Mouse (Mus musculus): ENCODE measurements around the gene Arl5a.

Arl5a gene

DNA sequence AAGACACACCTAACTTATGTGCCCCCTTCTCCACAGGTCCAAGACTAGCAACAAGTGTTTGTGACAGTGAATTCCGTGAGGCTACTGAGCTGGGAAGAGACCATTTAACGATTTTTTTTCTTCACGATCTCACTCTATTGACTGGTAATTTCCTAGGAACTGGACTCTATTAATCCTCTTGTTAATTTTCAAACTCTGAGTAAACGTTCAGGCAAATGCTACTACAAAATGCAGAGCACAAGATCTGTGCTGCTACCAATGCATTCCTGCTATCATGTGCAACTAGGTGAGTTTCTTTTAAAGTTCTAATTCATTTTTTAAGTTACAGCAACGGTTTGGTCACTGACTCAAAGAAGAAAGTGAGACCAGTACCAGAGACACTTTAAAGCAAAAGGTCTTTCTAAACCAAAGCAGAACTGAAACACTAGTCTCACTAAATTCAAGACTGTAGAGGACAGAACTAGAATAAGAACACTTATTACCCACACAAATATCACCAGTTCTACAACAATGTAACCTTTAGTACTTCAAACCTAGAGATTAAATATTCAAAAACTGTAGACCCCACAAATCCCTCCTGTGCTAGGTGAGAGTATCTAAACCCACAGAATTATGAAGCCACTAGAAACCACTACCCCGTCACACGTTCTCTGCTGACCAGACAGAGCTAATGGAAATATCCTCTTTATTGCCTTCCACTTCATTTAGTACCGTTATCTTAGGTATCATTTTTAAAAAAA is 1.7 kb downstream of the Arl5a start:
- DNase-seq (ENCODE audit: low spot score) = no peak

DNA sequence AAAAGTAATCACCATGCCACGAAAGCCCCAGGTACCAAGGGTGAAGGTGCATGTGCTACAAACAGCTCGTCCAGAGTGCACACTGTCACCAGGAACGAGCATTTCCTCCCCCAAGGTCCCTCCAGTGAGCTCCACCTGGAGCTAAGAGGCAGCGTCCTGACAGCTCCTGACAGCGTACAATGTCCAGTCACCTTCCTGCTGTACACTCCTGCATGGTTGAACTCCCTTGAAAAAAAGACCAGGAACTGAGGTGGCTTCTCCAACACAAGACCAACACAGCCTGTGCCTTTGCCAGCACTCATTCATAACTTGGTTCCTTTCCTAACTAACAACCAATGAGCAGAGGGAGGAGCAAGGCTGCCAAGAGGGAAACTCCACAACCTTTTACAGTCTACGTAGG is 3.5 kb downstream of the Arl5a start:
- no peak for DNase-seq (ENCODE audit: low spot score)

DNA sequence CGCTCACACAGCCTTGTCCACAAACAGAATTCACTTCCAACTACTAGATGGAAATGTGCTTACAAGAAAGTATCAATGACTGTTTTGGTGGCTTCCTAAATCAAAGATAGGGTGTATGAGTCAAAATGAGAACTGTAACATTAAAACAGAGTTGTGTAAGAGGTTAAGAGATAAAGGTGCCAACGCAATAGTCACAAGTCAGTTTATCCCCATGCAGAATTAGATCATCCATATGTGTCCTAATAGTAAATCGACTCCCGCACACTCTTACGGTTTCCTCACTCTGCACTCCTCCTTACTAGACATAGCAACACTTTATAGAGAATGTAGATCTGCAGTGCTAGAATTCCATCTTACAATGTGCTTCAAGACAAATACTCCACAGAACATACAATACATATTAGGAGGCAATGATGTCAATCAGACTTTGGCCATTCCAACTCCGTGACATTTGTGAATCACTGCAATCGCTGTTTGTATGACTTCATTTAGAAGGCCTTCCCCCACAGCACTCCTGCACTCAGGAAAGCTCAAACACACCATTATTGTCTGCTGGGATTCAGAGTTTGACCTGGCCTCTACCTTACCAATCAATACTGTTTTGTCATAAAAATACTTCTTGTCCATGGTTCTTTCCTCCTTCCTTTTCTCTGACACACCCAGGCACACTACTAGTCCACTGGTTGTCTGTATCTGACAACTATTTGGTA is 4.5 kb downstream of the Arl5a start:
- no peak for DNase-seq (ENCODE audit: low spot score)

DNA sequence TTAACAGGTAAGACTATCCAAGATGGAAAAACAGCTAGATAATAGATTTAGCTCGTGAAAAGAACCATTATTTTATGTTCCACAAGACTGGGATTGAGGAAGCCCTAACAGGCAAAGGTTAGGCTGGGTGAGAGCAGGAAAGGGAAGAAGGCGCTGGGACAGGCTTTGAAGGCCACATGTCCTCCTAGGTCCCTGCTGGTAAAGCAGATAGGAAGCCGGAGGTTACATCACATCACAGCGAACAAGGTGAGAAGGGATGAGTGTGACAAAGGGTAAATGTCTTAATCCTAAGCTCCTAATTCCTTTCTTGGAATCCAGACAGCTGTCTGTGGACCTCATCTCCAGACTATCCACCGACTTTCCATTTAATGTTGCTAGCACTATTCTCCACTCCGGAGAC is 5.4 kb downstream of the Arl5a start:
- no peak for DNase-seq (ENCODE audit: low spot score)

DNA sequence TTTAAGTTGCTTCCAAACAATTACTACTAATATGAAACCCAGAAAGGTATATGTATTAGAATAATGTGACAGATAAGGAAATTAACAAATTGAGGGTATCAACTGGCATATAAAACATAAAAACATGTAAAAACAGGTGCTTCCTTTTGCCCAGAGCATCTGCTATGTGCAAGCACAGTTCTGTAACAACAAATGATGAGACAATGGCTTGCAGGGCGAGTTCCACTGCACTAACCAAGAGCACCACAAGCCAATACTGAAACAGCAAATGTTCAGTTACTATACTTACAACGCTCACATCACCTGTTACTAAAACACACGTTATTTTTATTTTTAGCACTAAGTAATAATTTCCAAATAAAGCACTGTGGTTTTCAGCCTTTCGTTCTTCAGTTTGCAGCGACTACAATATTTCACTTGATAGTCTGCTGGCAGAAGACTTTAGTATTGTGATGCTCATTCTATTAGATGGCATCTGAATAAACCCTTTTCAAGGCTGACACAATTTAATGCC is 12.1 kb downstream of the Arl5a start:
- no peak for DNase-seq (ENCODE audit: low spot score)

DNA sequence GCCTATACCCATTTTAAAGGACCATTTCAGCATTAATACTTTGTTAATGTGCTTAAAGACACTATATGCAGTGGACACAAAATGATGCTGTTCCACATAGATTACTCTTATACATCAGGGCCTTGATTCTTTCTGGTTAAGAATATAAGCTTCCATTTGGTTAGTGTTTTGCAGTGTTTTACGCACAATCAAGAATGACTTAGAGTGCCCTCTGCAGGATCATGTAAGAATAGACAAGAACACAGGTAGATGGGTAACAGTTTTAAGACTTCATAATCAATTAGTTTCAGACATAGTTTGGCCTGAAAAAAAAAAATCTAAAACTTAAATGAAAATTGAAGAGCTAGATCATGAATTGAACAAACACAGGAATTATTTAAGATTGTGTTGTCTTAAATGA is 18.2 kb downstream of the Arl5a start:
- peak; percentile 19 for DNase-seq (ENCODE audit: low spot score)

DNA sequence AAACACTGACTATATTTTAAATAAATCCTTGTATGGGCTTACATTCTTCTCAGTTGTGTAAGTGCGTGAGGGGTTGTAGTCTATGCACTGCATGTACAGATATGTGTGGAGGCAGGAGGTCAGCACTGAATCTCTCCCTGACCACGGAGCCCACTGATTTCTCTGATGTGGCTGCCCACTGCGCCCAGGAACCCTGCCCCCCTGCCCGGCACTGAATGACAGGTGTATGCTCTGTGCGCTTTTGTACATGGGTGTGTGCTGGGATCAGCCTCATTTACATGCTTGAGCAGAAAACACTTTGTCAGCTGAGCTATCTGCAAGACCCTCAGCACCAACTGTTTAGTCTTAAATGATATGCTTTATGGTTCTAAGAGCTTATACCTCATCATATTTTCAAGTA is 19.5 kb downstream of the Arl5a start:
- DNase-seq (ENCODE audit: low spot score) = no peak

DNA sequence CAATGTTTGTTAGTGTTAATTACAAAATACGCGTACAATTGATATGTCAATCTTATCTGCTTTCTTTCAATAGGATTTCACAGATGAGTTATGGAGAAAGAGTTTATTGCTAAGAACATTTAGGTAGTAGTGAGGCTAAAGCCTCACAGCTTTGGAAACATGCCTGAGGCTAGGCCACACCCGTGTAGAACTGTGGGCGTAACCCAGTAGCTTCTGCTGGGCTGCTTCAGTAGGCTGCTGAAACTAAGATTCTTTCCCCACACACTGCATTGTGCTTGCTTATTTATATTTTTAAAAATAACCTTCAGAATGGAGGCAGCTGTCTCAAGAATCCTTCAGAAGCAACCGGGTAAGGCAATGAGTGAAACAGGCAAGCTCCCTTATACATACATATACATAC is 30.2 kb downstream of the Arl5a start:
- no peak for DNase-seq (ENCODE audit: low spot score)

DNA sequence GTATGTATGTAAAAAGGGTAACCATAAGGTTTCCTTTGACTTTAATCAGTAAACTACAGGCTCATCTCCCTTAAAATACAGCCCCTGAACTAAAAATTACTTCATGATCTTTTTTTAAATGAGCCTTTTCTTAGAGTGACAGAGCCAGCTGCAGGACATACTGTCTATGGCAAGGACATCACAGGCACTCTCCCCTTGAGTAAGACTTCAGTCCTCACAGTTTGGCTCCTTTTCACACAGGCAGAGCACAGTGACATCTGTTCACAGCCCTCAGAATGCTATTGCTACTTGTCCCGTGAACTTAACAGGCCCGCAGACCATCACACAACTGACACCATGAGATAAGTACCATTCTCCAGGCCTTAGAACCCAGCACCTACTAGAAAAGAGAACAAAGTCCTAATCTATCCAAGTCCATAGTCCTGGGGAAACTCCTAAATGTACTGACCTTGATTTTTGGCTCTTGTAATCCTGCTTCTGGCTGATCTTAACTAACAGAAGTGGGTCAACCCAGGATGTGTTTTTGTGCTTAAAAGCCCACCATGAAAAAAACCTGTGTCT is 34.2 kb downstream of the Arl5a start:
- DNase-seq (ENCODE audit: low spot score) = no peak

DNA sequence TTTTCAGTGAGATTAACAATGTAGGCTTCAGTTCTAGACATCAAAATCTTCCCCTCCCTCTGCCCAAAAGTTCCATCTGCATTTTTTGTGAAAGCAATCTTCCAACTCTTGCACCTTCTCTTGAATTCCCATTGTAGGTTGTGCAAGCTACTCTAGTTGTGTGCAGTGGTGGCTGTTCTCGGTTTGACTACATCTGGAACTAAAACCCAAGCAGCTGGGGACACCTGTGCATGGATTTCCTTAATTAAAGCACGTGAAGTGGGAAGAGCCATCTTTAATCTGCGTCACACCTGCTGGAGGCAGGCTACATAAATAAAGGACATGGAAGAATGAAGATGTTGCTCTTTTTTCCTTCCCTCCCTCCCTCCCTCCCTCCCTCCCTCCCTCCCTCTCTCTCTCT is 34.7 kb downstream of the Arl5a start:
- DNase-seq (ENCODE audit: low spot score) = no peak

DNA sequence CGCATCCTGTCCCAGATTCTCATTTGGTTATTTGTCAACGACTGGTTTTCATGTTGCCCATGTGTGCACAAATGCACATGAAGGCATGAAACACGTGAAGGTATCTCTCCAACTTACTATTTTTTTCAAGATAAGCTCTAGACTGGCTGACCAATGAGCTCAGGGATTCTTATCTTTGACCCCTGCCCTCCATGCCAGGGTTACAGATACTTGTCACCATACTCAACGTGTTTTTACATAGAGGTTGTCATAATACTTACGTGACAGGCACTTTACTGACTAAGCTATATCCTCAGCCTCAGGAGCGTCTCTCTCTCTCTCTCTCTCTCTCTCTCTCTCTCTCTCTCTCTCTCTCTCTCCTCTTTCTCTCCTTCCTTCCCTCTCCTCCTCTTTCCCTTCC is 38.2 kb downstream of the Arl5a start:
- DNase-seq (ENCODE audit: low spot score) = no peak

DNA sequence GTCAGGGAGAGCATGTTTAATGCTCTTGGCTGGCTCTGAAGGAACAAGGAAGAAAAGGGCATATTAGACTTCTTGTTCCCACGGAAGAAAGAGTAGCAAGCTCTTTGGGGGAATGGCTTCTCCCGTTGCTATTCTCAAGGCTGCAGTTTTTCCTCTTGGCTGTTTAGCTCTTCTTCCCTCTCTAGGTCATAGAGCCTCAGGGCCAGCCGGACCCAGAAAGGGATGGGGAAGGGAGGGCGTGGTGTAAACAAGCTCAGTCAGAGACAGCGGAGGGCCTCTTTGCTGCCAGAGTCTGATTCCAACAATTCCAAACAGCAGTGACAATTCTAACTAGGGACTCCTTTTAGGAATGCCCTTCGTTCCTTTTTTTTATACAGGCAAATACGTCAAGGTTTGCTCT is 38.7 kb downstream of the Arl5a start:
- DNase-seq (ENCODE audit: low spot score) = no peak

DNA sequence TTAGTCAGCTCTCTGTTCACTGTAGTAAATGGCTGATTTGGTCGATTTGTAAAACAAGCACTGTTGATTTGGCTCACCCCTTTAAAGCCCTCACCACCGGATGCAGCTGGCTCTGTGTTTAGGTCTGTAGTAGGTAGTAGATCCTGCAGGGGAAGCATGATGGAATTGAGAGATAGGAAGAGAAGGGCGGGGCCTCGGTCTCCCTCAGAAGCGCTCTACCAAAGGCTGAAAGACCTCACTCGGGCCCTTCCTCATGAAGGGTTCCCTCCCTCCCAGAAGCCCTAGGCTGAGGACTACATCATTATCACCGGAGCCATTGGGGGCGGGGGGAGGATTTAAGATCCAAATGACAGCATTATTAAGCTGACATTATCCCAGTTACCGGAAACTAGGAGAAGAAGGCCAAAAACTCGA is 45.8 kb downstream of the Arl5a start:
- peak; percentile 65 for DNase-seq (ENCODE audit: low spot score)

DNA sequence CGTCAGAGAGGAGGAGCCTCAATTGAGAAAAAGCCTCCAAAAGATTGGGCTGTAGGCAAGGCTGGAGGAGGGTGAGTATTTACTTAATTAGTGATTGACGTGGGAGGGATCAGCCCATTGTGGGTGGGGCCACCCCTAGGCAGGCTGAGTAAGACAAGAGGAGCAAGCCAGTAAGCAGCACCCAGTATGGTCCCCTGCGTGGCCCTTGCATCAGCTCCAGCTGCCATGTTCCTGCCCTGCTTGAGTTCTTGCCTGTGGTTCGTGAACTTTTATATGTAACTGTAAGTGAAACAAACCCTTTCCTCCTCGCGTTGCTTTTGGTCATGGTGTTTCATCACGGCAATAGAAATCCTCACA is 46.3 kb downstream of the Arl5a start, which contains the start of gene Neb:
Gene Neb (minus strand): TSS at position 27 of the 357 bp plus-strand sequence.
- peak; percentile 89 for DNase-seq (ENCODE audit: low spot score)

DNA sequence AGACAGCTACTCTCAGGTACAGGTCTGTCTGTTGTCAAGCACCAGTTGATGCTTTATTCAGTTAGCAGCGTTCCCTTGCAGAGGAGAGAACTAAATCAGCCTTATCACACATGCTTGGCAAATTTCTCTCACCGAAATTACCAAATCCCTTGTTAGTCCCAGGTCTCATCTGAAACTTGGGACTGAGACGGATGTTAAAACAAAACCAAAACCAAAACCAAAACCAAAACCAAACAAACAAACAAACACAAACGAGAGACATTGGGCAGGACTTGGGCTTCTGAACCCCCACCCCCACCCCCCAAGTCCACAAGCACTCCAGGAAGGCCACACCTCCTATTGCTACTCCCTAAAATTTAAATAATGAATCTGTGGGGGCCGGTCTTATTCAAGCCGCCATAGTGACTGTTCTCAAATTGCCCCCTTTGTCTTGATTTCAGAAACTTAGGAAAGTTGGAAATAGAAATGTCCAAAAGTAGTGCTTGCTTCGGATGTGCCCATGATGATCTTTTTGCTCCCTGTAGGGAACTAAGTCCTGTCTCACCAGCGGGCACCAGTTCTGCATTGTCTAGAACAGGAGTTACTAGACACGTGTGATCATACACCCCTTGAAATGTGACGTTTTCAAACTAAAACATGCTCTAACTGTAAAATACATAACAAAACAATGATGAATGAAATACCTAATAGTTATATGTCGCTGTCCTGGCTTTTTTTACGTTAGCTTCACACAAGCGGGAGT is 46.8 kb downstream of the Arl5a start:
- peak; percentile 27 for DNase-seq (ENCODE audit: low spot score)

DNA sequence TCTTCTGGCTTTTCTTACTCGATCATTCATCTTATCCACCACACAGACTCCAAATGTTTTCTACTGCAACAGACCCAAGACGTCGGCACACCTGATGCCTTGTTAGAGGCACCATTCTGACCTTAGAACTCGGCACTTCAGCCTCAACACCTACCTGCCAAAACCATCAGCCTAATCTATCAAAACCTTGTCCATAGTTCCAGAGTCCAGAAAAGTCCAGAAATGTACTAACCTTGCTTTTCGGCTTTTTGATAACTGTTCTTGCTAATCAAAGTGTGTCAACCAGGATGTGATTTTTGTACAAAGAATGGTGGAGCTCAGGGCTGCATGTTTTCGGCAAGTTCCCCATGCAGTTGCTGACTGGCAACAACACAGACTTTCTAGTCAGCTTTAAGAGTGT is 50.0 kb downstream of the Arl5a start:
- DNase-seq (ENCODE audit: low spot score) = no peak

DNA sequence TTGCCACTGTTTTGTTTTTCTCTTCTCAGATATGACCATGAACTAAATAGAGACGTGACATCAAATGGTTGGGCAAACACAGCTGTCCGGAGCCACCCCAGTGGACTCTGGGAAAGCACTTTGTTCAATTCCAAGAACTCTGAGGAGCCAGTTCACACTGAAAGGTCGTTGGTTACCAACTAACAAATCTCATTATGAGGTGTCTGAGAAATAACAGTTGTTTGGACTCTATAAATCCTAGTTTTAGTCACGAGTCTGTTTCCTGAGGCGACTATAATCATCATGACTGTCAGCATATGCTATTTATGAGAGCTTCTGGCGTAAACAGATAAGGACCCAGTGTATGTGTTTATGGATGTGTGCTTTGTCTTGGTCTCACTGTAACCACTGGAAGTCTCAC is 52.2 kb downstream of the Arl5a start:
- DNase-seq (ENCODE audit: low spot score) = no peak

DNA sequence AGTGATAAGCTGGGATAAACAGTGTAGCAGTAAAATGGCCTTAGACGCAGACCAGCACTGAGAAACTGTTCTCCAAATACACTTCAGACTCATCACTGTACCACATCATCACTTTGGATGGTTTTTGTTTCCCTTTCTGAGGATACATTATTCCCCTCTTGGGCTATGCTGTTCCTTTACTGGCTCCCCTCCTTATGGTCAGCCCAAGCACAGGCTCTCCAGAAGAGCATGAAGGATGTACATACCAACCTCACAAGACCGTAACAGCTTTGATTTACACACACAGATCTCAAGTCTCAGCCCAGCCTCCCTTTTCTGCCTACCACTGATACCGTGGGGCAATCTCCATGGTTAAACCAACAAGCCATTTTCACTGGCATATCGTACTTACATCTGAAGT is 52.6 kb downstream of the Arl5a start:
- DNase-seq (ENCODE audit: low spot score) = no peak

DNA sequence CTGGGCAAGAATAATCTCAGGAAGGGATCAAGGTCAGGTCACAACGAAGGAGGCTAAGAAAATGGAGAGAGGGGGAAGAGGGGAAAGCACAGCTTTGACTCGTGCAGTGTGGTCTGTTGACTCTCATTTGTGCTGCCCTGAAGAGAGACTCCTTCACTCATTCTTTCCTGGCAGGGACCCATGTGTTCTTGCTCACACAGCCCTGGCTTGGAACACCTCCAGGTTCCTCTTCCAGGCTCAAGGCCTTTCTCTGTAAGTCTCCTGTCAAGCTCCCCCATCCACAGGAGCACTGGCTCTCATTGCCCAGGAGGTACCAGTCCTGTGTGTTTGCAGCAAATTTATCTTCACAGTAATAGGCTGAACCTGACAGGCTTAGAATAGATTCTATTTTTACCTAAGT is 53.6 kb downstream of the Arl5a start:
- DNase-seq (ENCODE audit: low spot score) = peak; percentile 12

DNA sequence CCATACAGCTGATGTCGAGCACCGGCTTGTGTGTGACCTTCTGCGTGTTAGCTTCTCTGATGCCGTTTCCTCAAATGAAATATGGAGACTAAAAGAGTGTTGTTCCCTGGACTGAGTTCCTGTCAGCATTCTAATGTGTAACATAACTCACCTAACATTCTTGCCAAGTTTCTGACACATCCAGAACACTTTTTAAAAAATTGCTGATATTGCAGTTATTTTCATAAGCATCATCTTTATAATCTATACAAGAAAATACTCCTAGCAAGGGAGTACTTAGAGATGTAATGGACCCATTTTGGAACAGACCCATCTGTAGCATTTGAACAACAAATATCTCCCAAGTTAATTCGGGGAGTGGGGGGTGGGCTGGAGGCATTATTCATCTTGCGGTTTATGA is 55.1 kb downstream of the Arl5a start:
- no peak for DNase-seq (ENCODE audit: low spot score)

DNA sequence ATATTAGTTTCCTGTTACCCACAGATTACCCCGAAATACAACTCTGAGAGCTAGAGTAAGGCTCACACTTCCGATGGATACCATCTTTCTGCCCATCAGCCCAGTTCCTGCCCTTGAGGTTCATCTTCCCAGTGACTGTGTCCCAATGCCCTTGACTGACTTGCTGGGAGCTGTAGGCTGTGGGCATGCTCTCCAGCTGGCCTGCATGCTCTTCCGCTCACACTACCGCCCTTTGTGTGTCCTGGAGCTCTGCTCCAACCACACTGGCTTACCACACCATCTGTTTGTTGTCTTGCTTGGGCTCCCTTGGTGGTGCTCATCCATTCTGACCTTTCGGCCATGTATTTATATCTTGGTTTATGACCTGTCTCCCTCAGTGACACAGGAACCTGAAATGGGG is 57.0 kb downstream of the Arl5a start:
- no peak for DNase-seq (ENCODE audit: low spot score)

DNA sequence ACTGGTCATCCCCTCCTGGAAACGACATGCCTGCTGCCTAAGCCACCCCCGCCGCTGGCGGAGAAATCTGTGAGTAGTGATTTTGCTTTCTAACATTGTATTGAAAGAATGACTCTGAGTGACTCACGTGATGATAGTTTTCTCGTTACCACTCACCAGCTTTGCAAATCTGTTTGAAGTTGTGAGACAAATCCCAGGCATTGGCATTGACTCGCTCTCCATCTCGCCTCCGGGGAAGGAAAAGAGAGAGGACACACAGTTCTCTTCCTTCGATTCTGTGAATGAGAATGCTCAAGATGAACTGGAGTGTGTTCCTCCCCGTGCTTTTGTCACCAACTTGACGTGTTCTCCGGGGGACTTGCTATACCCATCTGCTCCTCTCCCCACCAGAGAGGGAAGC is 57.5 kb downstream of the Arl5a start:
- no peak for DNase-seq (ENCODE audit: low spot score)

DNA sequence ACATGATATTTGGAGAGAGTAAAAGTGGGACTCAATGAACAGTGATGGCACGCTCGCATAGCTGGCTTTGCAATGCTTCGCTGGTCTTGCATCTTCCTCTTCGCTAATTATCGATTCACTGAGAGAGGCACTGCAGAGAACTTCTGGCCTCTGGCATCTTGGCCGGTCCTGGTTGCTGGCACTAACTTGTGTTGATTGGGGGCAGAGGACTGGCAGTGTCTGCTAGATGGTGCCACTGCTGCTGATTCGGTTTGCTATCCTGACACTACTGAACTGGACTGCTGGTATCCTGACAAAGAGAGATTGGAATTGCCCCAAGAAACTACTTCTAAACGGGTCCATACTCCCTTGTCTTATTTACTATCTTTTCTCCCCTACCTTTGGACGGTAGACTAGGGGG is 63.6 kb downstream of the Arl5a start:
- no peak for DNase-seq (ENCODE audit: low spot score)
